Mouse (Mus musculus): ENCODE data around the gene Cldn34d. TPM values are rescaled to one million over a fixed set of nuclear protein-coding genes. Genes with fewer than 3 reads are reported as not detected.

Gene Cldn34d
- total RNA-seq (2021) (not detected), polyA plus RNA-seq (2012; rRNA removed) (not detected in 2 replicates)
- long read RNA-seq = 0 reads

DNA sequence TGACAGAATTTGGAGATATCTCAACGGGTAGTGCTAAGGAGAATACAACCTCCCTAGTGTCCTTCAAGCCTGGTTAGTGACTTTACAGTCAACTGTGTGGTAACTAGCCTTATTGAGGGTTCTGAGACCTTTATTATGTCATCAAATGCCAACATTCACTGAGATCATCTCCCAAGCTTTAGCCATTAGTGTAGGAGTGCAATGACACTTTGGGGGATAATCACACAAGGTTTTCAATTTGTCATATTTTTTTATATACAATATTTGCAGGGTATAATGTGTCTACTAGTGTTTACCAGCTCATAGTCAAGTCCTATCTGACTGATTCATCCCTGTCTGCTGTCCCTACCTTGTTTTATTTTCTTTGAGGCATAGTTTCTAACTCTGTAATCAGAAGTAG is at the start of gene Cldn34d:
Cldn34d (minus strand) TSS at position 101 of the 400 bp plus-strand sequence.
- TF ChIP-seq EP300 (IDR thresholded peaks at IDR 0.05; ENCODE audit: insufficient read depth, low read depth, low read length) (no peak), POLR2A (IDR thresholded peaks at IDR 0.05; ENCODE audit: insufficient read depth, low read depth, low read length) (no peak), CTCF (IDR thresholded peaks at IDR 0.05) (no peak)
- Histone ChIP-seq H3K27ac (no peak within 1 kb of the TSS), H3K4me3 (no peak within 1 kb of the TSS), H3K9ac (ENCODE audit: low read depth, low read length) (no peak within 1 kb of the TSS), H3K27me3 (ENCODE audit: control insufficient read depth, insufficient read depth, low read length) (peaks cover 2% of the 10 kb centered on the region; the same call in 1 of the 2 replicates), H3K36me3 (ENCODE audit: control insufficient read depth, insufficient read depth, low read length) (peaks cover 3% of the 10 kb centered on the region; the same call in 1 of the 2 replicates), H3K79me2 (replicated peaks; ENCODE audit: control insufficient read depth, insufficient read depth, low read length) (no peaks in the 10 kb centered on the region; the same call in 1 of the 2 replicates), H3K4me1 (ENCODE audit: control insufficient read depth, insufficient read depth, low read length) (no peaks in the 10 kb centered on the region)
- 57% methylated on average over 1 of the region's 1 CpGs for WGBS
- intact Hi-C loops (cut with DNase I) = no loop called here
- no peak for DNase-seq

DNA sequence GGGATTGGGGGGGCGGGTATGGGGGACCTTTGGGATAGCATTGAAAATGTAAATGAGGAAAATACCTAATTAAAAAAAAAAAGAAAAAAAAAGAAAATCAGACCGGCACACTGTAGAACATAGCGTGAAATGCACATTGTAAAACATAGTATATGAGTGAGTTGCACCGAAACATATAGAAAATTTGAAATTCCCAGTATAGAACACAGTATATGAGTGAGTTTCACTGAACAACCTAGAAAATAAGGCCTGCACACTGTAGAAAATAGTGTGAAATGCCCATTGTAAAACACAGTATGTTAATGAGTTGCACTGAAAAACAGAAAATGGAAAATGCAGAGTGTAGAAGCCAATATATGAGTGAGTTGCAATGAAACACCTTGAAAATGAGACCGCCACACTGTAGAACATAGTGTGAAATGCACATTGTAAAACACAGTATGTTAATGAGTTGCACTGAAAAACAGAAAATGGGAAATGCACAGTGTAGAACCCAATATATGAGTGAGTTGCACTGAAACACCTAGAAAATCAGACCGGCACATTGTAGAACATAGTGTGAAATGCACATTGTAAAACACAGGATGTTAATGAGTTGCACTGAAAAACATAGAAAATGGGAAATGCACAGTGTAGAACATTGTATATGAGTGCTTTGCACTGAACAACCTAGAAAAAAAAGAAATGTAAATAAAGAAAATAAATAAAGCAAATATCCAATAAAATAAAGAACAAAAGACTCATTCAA is 4.1 kb downstream of the Cldn34d start:
- Histone ChIP-seq H3K36me3 (ENCODE audit: control insufficient read depth, insufficient read depth, low read length) (peaks cover 3% of the 10 kb centered on the region; the same call in 1 of the 2 replicates), H3K79me2 (replicated peaks; ENCODE audit: control insufficient read depth, insufficient read depth, low read length) (no peaks in the 10 kb centered on the region; the same call in 1 of the 2 replicates), H3K27me3 (ENCODE audit: control insufficient read depth, insufficient read depth, low read length) (peaks cover 2% of the 10 kb centered on the region; the same call in 1 of the 2 replicates), H3K27ac (no peak overlapping the region), H3K4me3 (no peak overlapping the region), H3K4me1 (ENCODE audit: control insufficient read depth, insufficient read depth, low read length) (no peaks in the 10 kb centered on the region), H3K9ac (ENCODE audit: low read depth, low read length) (no peak overlapping the region; the same call in 1 of the 2 replicates)
- intact Hi-C loops (cut with DNase I) = no loop called here
- no peak for DNase-seq
- no peak for TF ChIP-seq EP300 (IDR thresholded peaks at IDR 0.05; ENCODE audit: insufficient read depth, low read depth, low read length)
- no peak for TF ChIP-seq POLR2A (IDR thresholded peaks at IDR 0.05; ENCODE audit: insufficient read depth, low read depth, low read length)
- TF ChIP-seq CTCF (IDR thresholded peaks at IDR 0.05) = no peak
- WGBS = 45% methylated on average over 6 of the region's 6 CpGs

Other genes starting within 250 kb of the Cldn34d start
- gene Cldn34b4, start 209.6 kb downstream of the Cldn34d start, total RNA-seq (2021) = not detected
- not detected in 2 replicates for gene Cldn34b4, start 209.6 kb downstream of the Cldn34d start, polyA plus RNA-seq (2012; rRNA removed)